9 mouse cellular contexts compared by ENCODE assay signal in genomic region chr5:124602349-124602748, GRCm38 (mm10). TPM values are rescaled to one million over a fixed set of nuclear protein-coding genes. Genes with fewer than 3 reads are reported as not detected.
DNase-seq lines count a peak whose midpoint lies in the region; ATAC-seq and TF ChIP-seq lines count a peak whose summit lies in the region.
"Had no signal": no experiment of that assay in that cellular context is flagged by ENCODE, and none has a peak within 500 bp of the region (broad histone marks: within the 10 kb centered on the region; RNA-seq: fewer than 3 reads in every experiment).

No protein-coding gene starts in this region.

- 0 out of 2 replicates have a peak, but pooled peaks cover 7% of the 10 kb centered on the region for H3K36me3 ChIP-seq in kidney, embryonic 15.5 days
- H3K36me3 ChIP-seq in CH12.LX (replicated peaks in 1 of 2; ENCODE audit: control insufficient read depth in 1 of 2, insufficient read depth in 1 of 2, low read length in 1 of 2) = peaks cover under 1 to 4% of the 10 kb centered on the region in 2 experiments
- H3K36me3 ChIP-seq: heart, embryonic 15.5 days had no signal

- H3K9me3 ChIP-seq in kidney, embryonic 15.5 days (replicated peaks) = no peaks in the 10 kb centered on the region
- no peaks in the 10 kb centered on the region for H3K9me3 ChIP-seq in CH12.LX (replicated peaks; ENCODE audit: low read length)
- H3K9me3 ChIP-seq: heart, embryonic 15.5 days had no signal

- WGBS in kidney, embryonic 15.5 days = 71% methylated on average over 5 of the region's 5 CpGs

- no peak overlapping the region for H3K4me3 ChIP-seq in kidney, embryonic 15.5 days (replicated peaks)
- no peak overlapping the region for H3K4me3 ChIP-seq in CH12.LX (replicated peaks in 1 of 3; ENCODE audit: low read depth in 2 of 3, low read length in 2 of 3, poor library complexity in 1 of 3)
- H3K4me3 ChIP-seq: heart, embryonic 15.5 days; megakaryocyte, embryonic 14.5 days had no signal

- DNase-seq in kidney, adult 9 months = peak; percentile 60
- DNase-seq in CH12.LX (ENCODE audit: extremely low read depth) = peak; percentile 77
- peak; percentile 79 for DNase-seq in Muller cell, postnatal 12 days (ENCODE audit: inconsistent ontology term)
- DNase-seq in embryo, embryonic 11.5 days (ENCODE audit: low read depth, low spot score) = peak; percentile 30
- DNase-seq in left cerebral cortex, postnatal 4 days = peak; percentile 55
- DNase-seq in spleen, postnatal 10 days (ENCODE audit: low spot score in 2 of 2) = peak; percentile 41 to 70

- peaks cover 14% of the 10 kb centered on the region for H3K4me1 ChIP-seq in kidney, embryonic 15.5 days
- H3K4me1 ChIP-seq in CH12.LX (ENCODE audit: control insufficient read depth in 1 of 2, insufficient read depth in 2 of 2) = peaks cover 0 to 3% of the 10 kb centered on the region in 2 experiments; a peak in 1 of 4 replicates

- H3K27me3 ChIP-seq in kidney, embryonic 15.5 days = no peaks in the 10 kb centered on the region
- H3K27me3 ChIP-seq in CH12.LX (replicated peaks) = no peaks in the 10 kb centered on the region
- H3K27me3 ChIP-seq: heart, embryonic 15.5 days had no signal

- dilution Hi-C loops in CH12.LX (cut with MboI; ENCODE audit: extremely low pct_ligation_motif_present, extremely low pct_unique_long_range_greater_than_20kb, low sequenced_read_pairs) = no loop called here

- in situ Hi-C loops in CH12.LX (cut with MboI; ENCODE audit: low pct_ligation_motif_present, low pct_unique_long_range_greater_than_20kb, low sequenced_read_pairs) = no loop called here

- ATAC-seq in kidney, embryonic 15.5 days (replicated peaks; ENCODE audit: low FRiP score) = no peak

- H3K79me2 ChIP-seq in CH12.LX (replicated peaks; ENCODE audit: control insufficient read depth, extremely low read depth, insufficient read depth, poor library complexity, severe bottlenecking) = no peaks in the 10 kb centered on the region

- TF ChIP-seq RAD21 in CH12.LX (IDR thresholded peaks at IDR 0.05; ENCODE audit: low read depth, low read length) = peak; percentile 88

- H3K4me2 ChIP-seq in kidney, embryonic 15.5 days = no peak overlapping the region
- H3K4me2 ChIP-seq in CH12.LX (ENCODE audit: insufficient read depth, low read depth, poor library complexity, severe bottlenecking) = no peak overlapping the region
- H3K4me2 ChIP-seq: heart, embryonic 15.5 days had no signal

- TF ChIP-seq POLR2A in CH12.LX (IDR thresholded peaks at IDR 0.05; ENCODE audit: low read depth, low read length) = no peak

- no peak overlapping the region for H3K9ac ChIP-seq in kidney, embryonic 15.5 days
- no peak overlapping the region for H3K9ac ChIP-seq in CH12.LX (ENCODE audit: insufficient read depth, low read depth)
- H3K9ac ChIP-seq: heart, embryonic 15.5 days had no signal

- peak; percentile 71 to 88 for TF ChIP-seq CTCF in CH12.LX (conservative IDR thresholded peaks at IDR 0.05 in 1 of 2, IDR thresholded peaks at IDR 0.05 in 1 of 2; ENCODE audit: low read depth in 2 of 2, low read length in 2 of 2)

- no peak for TF ChIP-seq EP300 in CH12.LX (IDR thresholded peaks at IDR 0.05; ENCODE audit: low read length)

- intact Hi-C loops in left cerebral cortex, postnatal 4 days (cut with DNase I) = no loop called here

- H3K27ac ChIP-seq in kidney, embryonic 15.5 days = no peak overlapping the region
- no peak overlapping the region for H3K27ac ChIP-seq in CH12.LX (ENCODE audit: insufficient read depth, low read depth)
- H3K27ac ChIP-seq: heart, embryonic 15.5 days had no signal

TF ChIP-seq in CH12.LX, 34 proteins besides CTCF, POLR2A, EP300 and RAD21:
- TF ChIP-seq HCFC1 (IDR thresholded peaks at IDR 0.05; ENCODE audit: low read depth, low read length) (no peak), JUN (IDR thresholded peaks at IDR 0.05; ENCODE audit: insufficient read depth, low read depth, low read length) (no peak), TBP (conservative IDR thresholded peaks at IDR 0.05; ENCODE audit: low read depth, low read length) (no peak), ZNF384 (IDR thresholded peaks at IDR 0.05; ENCODE audit: low read depth, low read length) (no peak), MEF2A (IDR thresholded peaks at IDR 0.05; ENCODE audit: borderline replicate concordance, low read depth, low read length) (no peak), SIN3A (IDR thresholded peaks at IDR 0.05; ENCODE audit: low read length) (no peak), ZKSCAN1 (IDR thresholded peaks at IDR 0.05; ENCODE audit: borderline replicate concordance, low read depth, low read length) (no peak), UBTF (IDR thresholded peaks at IDR 0.05; ENCODE audit: low read depth, low read length) (no peak), SMC3 (IDR thresholded peaks at IDR 0.05; ENCODE audit: low read depth, low read length) (peak; percentile 73), MAX (IDR thresholded peaks at IDR 0.05; ENCODE audit: low read length) (no peak), NRF1 (IDR thresholded peaks at IDR 0.05; ENCODE audit: low read depth, low read length) (no peak), IRF4 (IDR thresholded peaks at IDR 0.05; ENCODE audit: low read depth, low read length) (peak; percentile 31; the same call in 1 of the 2 replicates), RCOR1 (conservative IDR thresholded peaks at IDR 0.05; ENCODE audit: low read depth, low read length) (no peak), GABPA (IDR thresholded peaks at IDR 0.05; ENCODE audit: insufficient replicate concordance, low read depth, low read length) (no peak), ZC3H11A (IDR thresholded peaks at IDR 0.05; ENCODE audit: low read depth, low read length) (peak; percentile 39; the same call in 1 of the 2 replicates), PAX5 (IDR thresholded peaks at IDR 0.05; ENCODE audit: low read length) (no peak), MXI1 (IDR thresholded peaks at IDR 0.05; ENCODE audit: low read depth, low read length) (no peak), USF1 (IDR thresholded peaks at IDR 0.05; ENCODE audit: low read depth, low read length) (no peak), TCF12 (IDR thresholded peaks at IDR 0.05; ENCODE audit: low read depth, low read length) (no peak), POLR2AphosphoS2 (IDR thresholded peaks at IDR 0.05; ENCODE audit: low read depth, low read length) (no peak), CHD2 (IDR thresholded peaks at IDR 0.05; ENCODE audit: low read length) (no peak), MAFK (IDR thresholded peaks at IDR 0.05; ENCODE audit: insufficient replicate concordance, low read length) (no peak), JUND (conservative IDR thresholded peaks at IDR 0.05; ENCODE audit: low read depth, low read length) (no peak), ETS1 (conservative IDR thresholded peaks at IDR 0.05; ENCODE audit: low read depth, low read length) (no peak), NELFE (IDR thresholded peaks at IDR 0.05; ENCODE audit: low read depth, low read length) (peak; percentile 36; the same call in 1 of the 2 replicates)

RNA-seq across cellular contexts. Expression of gene Gtf2h3, which starts 23.4 kb away (rescaled TPM):
- 72.8 and 78.7 TPM in 2 replicates for polyA plus RNA-seq in kidney, embryonic 15.5 days (2015; fragmentation: Nextera tagmentation; extraction: Ambion mirVana)
- total RNA-seq in CH12.LX (2012; rRNA removed) (58.2 and 63.0 TPM in 2 replicates), CH12.LX (2014; rRNA removed) (84.9 and 87.5 TPM in 2 replicates)
- 51.9 and 57.0 TPM in 2 replicates for polyA plus RNA-seq in CH12.LX (2012; ENCODE audit: insufficient read length, low read depth)
- 10 to 100 TPM; 36.3 to 37.1 TPM for total RNA-seq in left cerebral cortex, postnatal 4 days (2021)

RNA-seq across cellular contexts. Expression of gene Eif2b1, which starts 23.4 kb away (rescaled TPM):
- polyA plus RNA-seq in kidney, embryonic 15.5 days (2015; fragmentation: Nextera tagmentation; extraction: Ambion mirVana) = 72.5 and 73.1 TPM in 2 replicates
- 50.8 and 68.3 TPM in 2 replicates for total RNA-seq in CH12.LX (2012; rRNA removed)
- 98.0 and 107 TPM in 2 replicates for total RNA-seq in CH12.LX (2014; rRNA removed)
- polyA plus RNA-seq in CH12.LX (2012; ENCODE audit: insufficient read length, low read depth) = 104 and 111 TPM in 2 replicates
- 10 to 100 TPM; 44.4 to 46.9 TPM for total RNA-seq in left cerebral cortex, postnatal 4 days (2021)

RNA-seq across cellular contexts. Expression of gene Atp6v0a2, which starts 26.0 kb away (rescaled TPM):
- polyA plus RNA-seq in kidney, embryonic 15.5 days (2015; fragmentation: Nextera tagmentation; extraction: Ambion mirVana) = 45.7 and 47.2 TPM in 2 replicates
- total RNA-seq in CH12.LX (2012; rRNA removed) (10.9 and 11.8 TPM in 2 replicates), CH12.LX (2014; rRNA removed) (7.4 and 7.7 TPM in 2 replicates)
- 13.2 and 16.5 TPM in 2 replicates for polyA plus RNA-seq in CH12.LX (2012; ENCODE audit: insufficient read length, low read depth)
- total RNA-seq in left cerebral cortex, postnatal 4 days (2021) = 10 to 100 TPM; 36.2 to 39.8 TPM

RNA-seq across cellular contexts. Expression of gene Ddx55, which starts 49.7 kb away (rescaled TPM):
- 13.6 and 15.8 TPM in 2 replicates for polyA plus RNA-seq in kidney, embryonic 15.5 days (2015; fragmentation: Nextera tagmentation; extraction: Ambion mirVana)
- total RNA-seq in CH12.LX (2012; rRNA removed) (18.2 and 20.2 TPM in 2 replicates), CH12.LX (2014; rRNA removed) (15.1 and 15.7 TPM in 2 replicates)
- 25.8 and 25.9 TPM in 2 replicates for polyA plus RNA-seq in CH12.LX (2012; ENCODE audit: insufficient read length, low read depth)
- 10 to 100 TPM; 27.5 to 30.8 TPM for total RNA-seq in left cerebral cortex, postnatal 4 days (2021)
